Comparison of ENCODE assay signal across 11 mouse cellular contexts in genomic region chr5:120865336-120865860, GRCm38 (mm10). TPM values are rescaled to one million over a fixed set of nuclear protein-coding genes. Genes with fewer than 3 reads are reported as not detected.
DNase-seq lines count a peak whose midpoint lies in the region; ATAC-seq and TF ChIP-seq lines count a peak whose summit lies in the region.
"Had no signal": no experiment of that assay in that cellular context is flagged by ENCODE, and none has a peak within 500 bp of the region (broad histone marks: within the 10 kb centered on the region; RNA-seq: fewer than 3 reads in every experiment).

No protein-coding gene starts in this region.

- no peaks in the 10 kb centered on the region; the same call in 1 of the 2 replicates for H3K27me3 ChIP-seq in heart, adult 2 months (ENCODE audit: control insufficient read depth, insufficient read depth, low read length)
- no peaks in the 10 kb centered on the region for H3K27me3 ChIP-seq in midbrain, embryonic 11.5 days (ENCODE audit: control insufficient read depth, insufficient read depth, low read length)
- H3K27me3 ChIP-seq in midbrain, embryonic 10.5 days (ENCODE audit: low read depth, poor library complexity, severe bottlenecking) = no peaks in the 10 kb centered on the region
- H3K27me3 ChIP-seq: lung, embryonic 15.5 days had no signal

- no peak for TF ChIP-seq EP300 in heart, adult 2 months (IDR thresholded peaks at IDR 0.05; ENCODE audit: insufficient read depth, low read depth, low read length)

- no peaks in the 10 kb centered on the region for H3K79me2 ChIP-seq in heart, adult 2 months (replicated peaks; ENCODE audit: control insufficient read depth, insufficient read depth, low read length)

- DNase-seq in heart, adult 2 months = no peak
- no peak for DNase-seq in heart, postnatal 14 days
- DNase-seq in midbrain, embryonic 11.5 days (ENCODE audit: low spot score, missing footprints) = peak; percentile 87
- no peak for DNase-seq in midbrain, embryonic 10.5 days (ENCODE audit: low spot score)
- peak; percentile 3 for DNase-seq in telencephalon, adult 2 months (ENCODE audit: low read depth, low spot score)
- no peak for DNase-seq in right cerebral cortex, postnatal 10 days (ENCODE audit: low spot score in 2 of 2)
- no peak for DNase-seq in cerebellum, adult 18-20 months

- H3K36me3 ChIP-seq in heart, adult 2 months (ENCODE audit: control insufficient read depth, insufficient read depth, low read length) = no peaks in the 10 kb centered on the region
- H3K36me3 ChIP-seq in midbrain, embryonic 11.5 days (ENCODE audit: control insufficient read depth, insufficient read depth, low read length) = no peaks in the 10 kb centered on the region
- H3K36me3 ChIP-seq in midbrain, embryonic 10.5 days = no peaks in the 10 kb centered on the region
- H3K36me3 ChIP-seq: heart, embryonic 13.5 days; lung, embryonic 15.5 days had no signal

- no peak overlapping the region for H3K4me3 ChIP-seq in heart, adult 2 months
- no peak overlapping the region for H3K4me3 ChIP-seq in midbrain, embryonic 11.5 days (ENCODE audit: low read depth, low read length)
- H3K4me3 ChIP-seq in midbrain, embryonic 10.5 days = no peak overlapping the region
- H3K4me3 ChIP-seq: heart, embryonic 13.5 days; lung, embryonic 15.5 days had no signal

- WGBS in heart, adult 2 months = 59% methylated on average over 3 of the region's 3 CpGs
- WGBS in midbrain, embryonic 11.5 days = 69% methylated on average over 3 of the region's 3 CpGs
- WGBS in midbrain, embryonic 10.5 days = 79% methylated on average over 3 of the region's 3 CpGs

- no peaks in the 10 kb centered on the region for H3K4me1 ChIP-seq in heart, adult 2 months (ENCODE audit: control insufficient read depth, insufficient read depth, low read length)
- no peaks in the 10 kb centered on the region for H3K4me1 ChIP-seq in midbrain, embryonic 11.5 days (ENCODE audit: control insufficient read depth, insufficient read depth, low read length)
- no peaks in the 10 kb centered on the region for H3K4me1 ChIP-seq in midbrain, embryonic 10.5 days
- H3K4me1 ChIP-seq: heart, embryonic 13.5 days; lung, embryonic 15.5 days had no signal

- ATAC-seq in midbrain, embryonic 11.5 days (ENCODE audit: low FRiP score) = no peak
- ATAC-seq in common myeloid progenitor, adult 5-6 weeks (replicated peaks; ENCODE audit: low read depth, poor library complexity, severe bottlenecking) = peak; percentile 66; the same call in 1 of the 2 replicates

- peak; percentile 52 for TF ChIP-seq CTCF in heart, adult 2 months (IDR thresholded peaks at IDR 0.05)

- intact Hi-C loops in heart, adult 2 months (cut with DNase I) = no loop called here
- intact Hi-C loops in heart, postnatal 14 days (cut with DNase I) = no loop called here

- H3K27ac ChIP-seq in heart, adult 2 months = no peak overlapping the region
- H3K27ac ChIP-seq in midbrain, embryonic 11.5 days (ENCODE audit: low read depth, low read length) = no peak overlapping the region
- no peak overlapping the region for H3K27ac ChIP-seq in midbrain, embryonic 10.5 days (replicated peaks)
- H3K27ac ChIP-seq: heart, embryonic 13.5 days; lung, embryonic 15.5 days had no signal

- H3K4me2 ChIP-seq in midbrain, embryonic 11.5 days = no peak overlapping the region
- H3K4me2 ChIP-seq: heart, embryonic 13.5 days; lung, embryonic 15.5 days had no signal

- TF ChIP-seq POLR2A in heart, adult 2 months (IDR thresholded peaks at IDR 0.05; ENCODE audit: insufficient read depth, low read depth, low read length) = no peak

- H3K9me3 ChIP-seq in midbrain, embryonic 11.5 days (ENCODE audit: control insufficient read depth, low read length) = no peaks in the 10 kb centered on the region
- no peaks in the 10 kb centered on the region for H3K9me3 ChIP-seq in midbrain, embryonic 10.5 days (replicated peaks)
- H3K9me3 ChIP-seq: heart, embryonic 13.5 days; lung, embryonic 15.5 days had no signal

- H3K9ac ChIP-seq in heart, adult 2 months (ENCODE audit: low read depth, low read length) = no peak overlapping the region
- no peak overlapping the region for H3K9ac ChIP-seq in midbrain, embryonic 11.5 days (ENCODE audit: low read length)
- H3K9ac ChIP-seq: heart, embryonic 13.5 days; lung, embryonic 15.5 days had no signal

RNA-seq across cellular contexts. Expression of gene Oas1h, which starts 4.2 kb away (rescaled TPM):
- not detected for total RNA-seq in heart, adult 2 months (2021)
- polyA plus RNA-seq in heart, adult 2 months (2012; rRNA removed) = not detected in 2 replicates
- not detected for total RNA-seq in heart, postnatal 14 days (2021)
- not detected in 2 replicates for polyA plus RNA-seq in midbrain, embryonic 11.5 days (2014; fragmentation: Nextera tagmentation; extraction: Ambion mirVana)
- polyA plus RNA-seq in midbrain, embryonic 10.5 days (2016; fragmentation: Nextera tagmentation; extraction: Ambion mirVana) = not detected in 2 replicates
- not detected in 2 replicates for total RNA-seq in common myeloid progenitor, adult 5-6 weeks (2017)
- polyA plus RNA-seq: heart, embryonic 13.5 days; lung, embryonic 15.5 days; stomach, embryonic 14.5 days had no signal

RNA-seq across cellular contexts. Expression of gene Oas1f, which starts 18.2 kb away (rescaled TPM):
- total RNA-seq in heart, adult 2 months (2021) = not detected
- not detected in 2 replicates for polyA plus RNA-seq in heart, adult 2 months (2012; rRNA removed)
- not detected for total RNA-seq in heart, postnatal 14 days (2021)
- 0.08 TPM in 1 of 2 replicates, not detected in the other for polyA plus RNA-seq in midbrain, embryonic 11.5 days (2014; fragmentation: Nextera tagmentation; extraction: Ambion mirVana)
- not detected in 2 replicates for polyA plus RNA-seq in midbrain, embryonic 10.5 days (2016; fragmentation: Nextera tagmentation; extraction: Ambion mirVana)
- not detected in 2 replicates for total RNA-seq in common myeloid progenitor, adult 5-6 weeks (2017)
- polyA plus RNA-seq: heart, embryonic 13.5 days; lung, embryonic 15.5 days had no signal

RNA-seq across cellular contexts. Expression of gene Oas1g, which starts 22.0 kb away (rescaled TPM):
- under 1 TPM in 1 of 2 experiments, not detected in 1; 0.34 TPM for total RNA-seq in heart, adult 2 months (2021)
- 1.0 and 1.5 TPM in 2 replicates for polyA plus RNA-seq in heart, adult 2 months (2012; rRNA removed)
- not detected for total RNA-seq in heart, postnatal 14 days (2021)
- polyA plus RNA-seq in midbrain, embryonic 11.5 days (2014; fragmentation: Nextera tagmentation; extraction: Ambion mirVana) = 0.11 TPM in 1 of 2 replicates, not detected in the other
- not detected in 2 replicates for polyA plus RNA-seq in midbrain, embryonic 10.5 days (2016; fragmentation: Nextera tagmentation; extraction: Ambion mirVana)
- 1.1 and 3.4 TPM in 2 replicates for total RNA-seq in common myeloid progenitor, adult 5-6 weeks (2017)

RNA-seq across cellular contexts. Expression of gene Oas1a, which starts 41.9 kb away (rescaled TPM):
- under 1 TPM; 0.63 to 0.84 TPM for total RNA-seq in heart, adult 2 months (2021)
- 2.6 and 3.4 TPM in 2 replicates for polyA plus RNA-seq in heart, adult 2 months (2012; rRNA removed)
- total RNA-seq in heart, postnatal 14 days (2021) = under 1 TPM; 0.19 to 0.34 TPM
- polyA plus RNA-seq in midbrain, embryonic 11.5 days (2014; fragmentation: Nextera tagmentation; extraction: Ambion mirVana) = 0.72 and 0.89 TPM in 2 replicates
- polyA plus RNA-seq in midbrain, embryonic 10.5 days (2016; fragmentation: Nextera tagmentation; extraction: Ambion mirVana) = 0.36 and 0.76 TPM in 2 replicates
- 15.4 and 20.1 TPM in 2 replicates for total RNA-seq in common myeloid progenitor, adult 5-6 weeks (2017)

RNA-seq across cellular contexts. Expression of gene Oas1d, which starts 48.9 kb away (rescaled TPM):
- not detected for total RNA-seq in heart, adult 2 months (2021)
- not detected in 2 replicates for polyA plus RNA-seq in heart, adult 2 months (2012; rRNA removed)
- not detected for total RNA-seq in heart, postnatal 14 days (2021)
- not detected in 2 replicates for polyA plus RNA-seq in midbrain, embryonic 11.5 days (2014; fragmentation: Nextera tagmentation; extraction: Ambion mirVana)
- polyA plus RNA-seq in midbrain, embryonic 10.5 days (2016; fragmentation: Nextera tagmentation; extraction: Ambion mirVana) = not detected in 2 replicates
- total RNA-seq in common myeloid progenitor, adult 5-6 weeks (2017) = not detected in 2 replicates
- polyA plus RNA-seq: heart, embryonic 13.5 days; lung, embryonic 15.5 days; stomach, embryonic 14.5 days had no signal

Comparison
In these comparisons a context has a peak if more than half of its experiments do, and no peak if none do; other contexts are left out.
1. DNase-seq: peak in midbrain, embryonic 11.5 days (single experiment) and telencephalon, adult 2 months (single experiment); none in heart, adult 2 months (0 of 2), heart, postnatal 14 days (0 of 2), midbrain, embryonic 10.5 days (single experiment), right cerebral cortex, postnatal 10 days (0 of 2) and cerebellum, adult 18-20 months (0 of 2).